Mouse (Mus musculus) thymus, adult 2 months (tissue): Measurements from ENCODE around the gene Snrnp70. TPM values are rescaled to one million over a fixed set of nuclear protein-coding genes. Genes with fewer than 3 reads are reported as not detected.

ENCODE experiments used
- DNase-seq: peaks from one replicate; pipeline ENCODE4 v3.0.0; 2021
- H3K27ac ChIP-seq: fragments of 200-500 bp; 2 replicates; pipeline ENCODE4 v1.5.1; 2012; ENCODE audit warnings: low read length, control low read depth; ENCODE audit not compliant: control insufficient read depth, insufficient read depth
- H3K27me3 ChIP-seq: fragments of 200-500 bp; 2 replicates; pipeline ENCODE4 v1.6.1; 2012; ENCODE audit warnings: mild to moderate bottlenecking, low read length, moderate library complexity, mixed read lengths; ENCODE audit not compliant: control insufficient read depth, insufficient read depth
- H3K36me3 ChIP-seq: fragments of 200-500 bp; 2 replicates; pipeline ENCODE4 v1.6.1; 2012; ENCODE audit warnings: mild to moderate bottlenecking, low read length, moderate library complexity; ENCODE audit not compliant: control insufficient read depth, insufficient read depth
- H3K4me1 ChIP-seq: fragments of 200-500 bp; replicated peaks from 2 replicates; pipeline ENCODE4 v1.6.1; 2012; ENCODE audit warnings: low read length; ENCODE audit not compliant: control insufficient read depth, insufficient read depth
- H3K4me3 ChIP-seq: fragments of 200-500 bp; 2 replicates; pipeline ENCODE4 v1.5.1; 2012; ENCODE audit warnings: mild to moderate bottlenecking, low read length, control low read depth, moderate library complexity; ENCODE audit not compliant: control insufficient read depth, insufficient read depth
- CTCF ChIP-seq: fragments of 200-500 bp; IDR thresholded peaks from 2 replicates; pipeline ENCODE4 v1.5.1; 2012; ENCODE audit warnings: mild to moderate bottlenecking, control low read depth, low read length, moderate library complexity, borderline replicate concordance; ENCODE audit not compliant: control insufficient read depth, poor library complexity, insufficient read depth; ENCODE audit errors: extremely low read depth
- POLR2A ChIP-seq: fragments of 200-500 bp; IDR thresholded peaks from 2 replicates; pipeline ENCODE4 v1.6.1; 2012; ENCODE audit warnings: mild to moderate bottlenecking, low read length, control low read depth, moderate library complexity; ENCODE audit not compliant: control insufficient read depth, poor library complexity, insufficient read depth; ENCODE audit errors: extremely low read depth
- WGBS: fragments of 180-500 bp; shearing (Covaris S2); methylation state at CpG from one replicate; pipeline ENCODE4 v1.1.7; 2018; 5-methylcytosine and 5-hydroxymethylcytosine counted together
- polyA plus RNA-seq: library from polyadenylated mRNA; depleted of rRNA; stranded (reverse); fragments of >200 nt; gene quantifications from 2 replicates; pipeline ENCODE4 v1.2.3, GENCODE M21; 2012

Snrnp70 gene
- polyA plus RNA-seq, 1 experiment, result 725 TPM

GRCm38 (mm10) chr7:45417962-45418492 is 22.5 kb upstream of the Snrnp70 start:
- peaks cover 27% of the 10 kb centered on the region for H3K4me1 ChIP-seq
- H3K36me3 ChIP-seq, result peaks cover 22% of the 10 kb centered on the region
- no peak overlapping the region for H3K4me3 ChIP-seq
- no peak for TF ChIP-seq CTCF
- no peak for TF ChIP-seq POLR2A
- WGBS, result 17% methylated on average over 13 of the region's 13 CpGs
- H3K27ac ChIP-seq, result no peak overlapping the region
- H3K27me3 ChIP-seq, result peaks cover 23% of the 10 kb centered on the region
- no peak for DNase-seq

GRCm38 (mm10) chr7:45415636-45416035 is 20.1 kb upstream of the Snrnp70 start:
- Histone ChIP-seq H3K4me3 (no peak overlapping the region), H3K36me3 (no peaks in the 10 kb centered on the region), H3K27ac (no peak overlapping the region), H3K27me3 (peaks cover 23% of the 10 kb centered on the region), H3K4me1 (peaks cover 27% of the 10 kb centered on the region)
- WGBS, result 7% methylated on average over 37 of the region's 37 CpGs
- no peak for DNase-seq
- TF ChIP-seq CTCF (no peak), POLR2A (no peak)

GRCm38 (mm10) chr7:45414740-45415224 is 19.2 kb upstream of the Snrnp70 start:
- Histone ChIP-seq H3K4me1 (peaks cover 27% of the 10 kb centered on the region), H3K36me3 (no peaks in the 10 kb centered on the region), H3K4me3 (no peak overlapping the region), H3K27ac (no peak overlapping the region), H3K27me3 (peaks cover 23% of the 10 kb centered on the region)
- no peak for TF ChIP-seq CTCF
- TF ChIP-seq POLR2A, result no peak
- 27% methylated on average over 12 of the region's 12 CpGs for WGBS
- no peak for DNase-seq

- H3K36me3 ChIP-seq, result no peaks in the 10 kb centered on the region
- no peak for DNase-seq
- 3% methylated on average over 27 of the region's 27 CpGs for WGBS
- H3K4me3 ChIP-seq, result peak overlapping the region; percentile 32
- no peak for TF ChIP-seq CTCF
- TF ChIP-seq POLR2A, result no peak
- H3K4me1 ChIP-seq, result peaks cover 27% of the 10 kb centered on the region
- H3K27ac ChIP-seq, result no peak overlapping the region
- peaks cover 23% of the 10 kb centered on the region for H3K27me3 ChIP-seq
Measured at GRCm38 (mm10) chr7:45413864-45414739, 18.6 kb upstream of the Snrnp70 start.

GRCm38 (mm10) chr7:45413113-45413863 is 17.7 kb upstream of the Snrnp70 start, which contains the start of gene Ntf5:
TSS of gene Ntf5 (plus strand) at chr7:45413695.
- Histone ChIP-seq H3K4me3 (peak within 1 kb of the TSS; percentile 32), H3K36me3 (no peaks in the 10 kb centered on the region), H3K4me1 (peaks cover 27% of the 10 kb centered on the region), H3K27ac (no peak within 1 kb of the TSS), H3K27me3 (peaks cover 22% of the 10 kb centered on the region)
- no peak for TF ChIP-seq POLR2A
- no peak for TF ChIP-seq CTCF
- no peak for DNase-seq
- 9% methylated on average over 45 of the region's 45 CpGs for WGBS

GRCm38 (mm10) chr7:45412421-45412820 is 16.9 kb upstream of the Snrnp70 start:
- 51% methylated on average over 2 of the region's 2 CpGs for WGBS
- no peaks in the 10 kb centered on the region for H3K36me3 ChIP-seq
- no peak for DNase-seq
- peaks cover 18% of the 10 kb centered on the region for H3K27me3 ChIP-seq
- TF ChIP-seq CTCF (no peak), POLR2A (no peak)
- peaks cover 27% of the 10 kb centered on the region for H3K4me1 ChIP-seq
- H3K4me3 ChIP-seq, result no peak overlapping the region
- H3K27ac ChIP-seq, result no peak overlapping the region
